Mouse (Mus musculus) lung, postnatal 10 days (tissue): Measurements from ENCODE around the gene Nceh1.

Experiments
- DNase-seq: peaks from one replicate; pipeline ENCODE4 v3.0.0; 2021

Nceh1 gene

GRCm38 (mm10) chr3:27182733-27183600 lies at the start of gene Nceh1:
Gene Nceh1 (plus strand): TSS chr3:27182965.
- DNase-seq = peak; percentile 95

DNA sequence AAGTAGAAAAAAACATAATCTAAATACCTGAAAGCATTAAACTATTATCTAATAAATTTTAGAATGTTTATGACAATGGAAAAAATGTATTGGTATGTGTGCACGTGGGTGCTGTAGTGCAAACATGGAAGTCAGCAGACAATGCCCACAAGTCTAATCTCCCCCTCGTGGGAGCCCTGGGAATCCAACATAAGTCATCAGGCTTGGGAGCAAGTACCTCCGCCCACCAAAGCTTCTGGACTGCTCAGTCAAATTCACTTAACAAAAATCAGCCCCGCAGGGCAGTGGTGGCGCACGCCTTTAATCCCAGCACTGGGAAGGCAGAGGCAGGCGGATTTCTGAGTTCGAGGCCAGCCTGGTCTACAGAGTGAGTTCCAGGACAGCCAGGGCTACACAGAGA lies 42.7 kb upstream of the Nceh1 start:
- no peak for DNase-seq

DNA sequence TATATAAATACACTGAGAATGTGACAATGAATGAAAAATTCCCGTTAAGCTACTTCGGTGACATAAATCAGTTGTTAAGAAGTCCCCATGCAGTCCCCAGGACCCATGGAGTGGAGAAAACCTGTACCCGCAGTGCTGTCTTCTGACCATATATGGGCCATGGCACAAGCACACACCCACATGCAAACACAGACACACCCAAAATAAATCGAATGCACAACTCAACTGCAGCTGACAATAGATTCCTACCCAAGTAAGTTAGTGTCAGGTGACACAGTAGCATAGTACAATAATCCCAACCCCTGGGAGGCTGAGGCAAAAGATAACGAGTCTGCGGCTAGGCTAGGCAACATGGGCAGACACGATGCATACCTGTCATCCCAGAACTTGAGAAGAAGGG lies 39.2 kb upstream of the Nceh1 start:
- no peak for DNase-seq

GRCm38 (mm10) chr3:27145733-27146132 lies 37.0 kb upstream of the Nceh1 start:
- DNase-seq = no peak

GRCm38 (mm10) chr3:27153191-27153671 lies 29.5 kb upstream of the Nceh1 start:
- no peak for DNase-seq

- DNase-seq = peak; percentile 99
These were observed 29.0 kb upstream of the Nceh1 start, which contains the start of gene Ect2 for GRCm38 (mm10) chr3:27153701-27154209. Gene Ect2 (minus strand): TSS chr3:27153878.

DNA sequence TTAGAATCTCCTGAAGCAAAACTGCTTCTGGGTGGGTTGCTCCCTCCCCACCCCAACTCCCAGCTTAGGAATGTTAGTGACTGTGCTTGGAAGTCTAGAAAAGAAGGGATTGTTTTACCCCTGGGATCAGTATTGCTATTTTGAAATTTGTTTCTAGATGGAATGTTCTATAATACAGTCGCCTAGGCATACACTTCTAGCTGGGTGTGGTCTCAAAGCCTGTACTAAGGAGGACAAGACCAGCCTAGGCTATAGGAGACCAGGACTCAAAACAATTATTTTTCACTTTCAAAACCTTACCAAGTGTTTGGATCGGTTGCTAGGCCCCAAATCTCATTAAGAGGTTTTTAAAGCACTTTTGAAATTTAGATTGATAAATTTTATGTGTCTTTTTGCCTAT lies 28.5 kb upstream of the Nceh1 start:
- no peak for DNase-seq

- peak; percentile 59 for DNase-seq
These were observed 27.5 kb upstream of the Nceh1 start for GRCm38 (mm10) chr3:27155051-27155855.

DNA sequence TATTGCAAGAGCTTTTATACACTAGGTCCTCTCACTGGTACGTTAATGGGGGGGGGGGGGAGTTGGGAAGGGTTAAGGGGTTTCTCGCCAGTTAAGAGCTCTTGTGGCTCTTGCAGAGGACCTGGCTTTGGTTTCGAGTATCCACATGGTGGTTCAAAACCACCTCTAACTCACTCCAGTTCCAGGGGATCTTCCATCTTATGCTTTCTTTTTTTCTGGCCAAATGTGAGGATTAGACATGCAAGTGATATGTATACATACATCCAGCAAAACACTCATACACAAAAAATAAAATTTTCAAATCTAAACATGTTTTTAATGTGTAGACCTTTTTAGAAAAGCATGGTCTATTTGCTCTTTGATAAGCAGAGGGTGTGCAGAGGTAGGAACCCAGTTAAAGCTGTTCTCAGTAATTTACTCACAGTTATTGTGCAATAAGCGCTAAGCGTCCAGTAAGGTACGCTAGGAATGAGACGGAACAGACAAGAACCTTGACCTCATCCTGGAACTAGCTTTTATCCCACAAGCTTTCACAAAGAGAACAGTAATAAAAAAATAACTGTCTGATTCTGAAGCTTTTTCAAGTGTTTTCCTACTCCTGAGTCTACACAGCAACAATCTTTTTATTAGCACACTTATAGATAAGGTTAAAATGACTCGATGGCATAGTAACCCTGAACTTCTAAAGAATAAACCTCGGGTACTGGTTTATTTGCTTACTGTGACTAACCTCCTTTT lies 26.7 kb upstream of the Nceh1 start:
- peak; percentile 13 for DNase-seq

- no peak for DNase-seq
These were observed 26.2 kb upstream of the Nceh1 start for GRCm38 (mm10) chr3:27156594-27156949.

DNA sequence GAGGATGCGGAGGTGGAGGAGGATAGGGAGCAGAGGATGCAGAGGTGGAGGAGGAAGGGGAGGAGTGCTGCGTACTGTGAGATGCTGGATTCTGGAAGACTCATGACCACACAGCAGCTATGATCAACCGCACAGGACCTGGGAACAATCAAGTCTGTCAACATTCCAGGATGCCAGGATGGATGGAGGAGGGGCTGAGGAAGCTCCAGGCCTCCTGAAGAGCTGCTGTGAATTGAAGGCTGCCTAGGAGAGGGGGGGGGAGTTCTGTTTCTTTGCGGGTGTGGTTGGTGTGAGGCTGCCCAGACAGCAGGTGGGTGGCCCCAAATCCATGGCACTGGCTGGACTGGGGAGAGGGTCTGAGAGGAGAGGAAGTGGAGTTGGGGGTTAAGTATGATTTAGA lies 23.9 kb upstream of the Nceh1 start:
- no peak for DNase-seq

DNA sequence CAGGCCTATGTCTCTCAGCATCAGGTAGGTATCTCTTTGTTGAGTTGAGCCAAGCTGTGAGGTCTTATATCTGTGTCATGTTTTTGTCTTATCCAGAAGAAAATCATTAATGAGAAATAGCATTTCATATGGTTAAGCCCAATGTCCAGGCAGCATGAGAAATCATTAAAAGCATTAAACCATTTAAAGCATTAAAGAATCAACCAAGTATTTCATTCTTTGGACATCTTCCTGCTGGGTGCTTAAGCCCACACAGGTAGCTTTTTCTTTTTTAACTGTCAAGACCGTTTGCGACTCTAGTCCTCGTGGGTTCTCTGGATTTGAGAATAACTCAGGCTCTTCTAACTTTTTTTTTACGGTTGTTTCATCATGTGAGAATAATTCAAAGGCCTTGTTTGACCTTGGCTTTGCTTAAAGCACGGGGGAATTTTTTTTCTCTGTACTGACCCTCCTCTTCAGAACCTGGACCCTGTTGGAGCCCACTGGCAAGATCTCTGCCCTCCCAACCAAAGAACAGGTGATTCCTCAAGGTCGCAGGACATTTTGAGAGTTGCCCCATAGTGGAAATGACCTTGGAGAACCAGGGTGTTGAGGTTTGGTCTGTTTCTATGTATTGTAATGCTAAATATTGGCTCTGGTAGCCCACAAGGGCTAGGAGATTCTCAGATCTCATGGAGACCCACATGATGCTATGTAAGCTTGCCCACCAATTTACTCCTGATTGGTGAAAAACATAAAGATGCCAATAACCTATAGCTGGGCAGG lies 20.9 kb upstream of the Nceh1 start:
- no peak for DNase-seq

GRCm38 (mm10) chr3:27162410-27162804 lies 20.4 kb upstream of the Nceh1 start:
- DNase-seq = no peak

GRCm38 (mm10) chr3:27165481-27166065 lies 17.2 kb upstream of the Nceh1 start:
- no peak for DNase-seq

DNA sequence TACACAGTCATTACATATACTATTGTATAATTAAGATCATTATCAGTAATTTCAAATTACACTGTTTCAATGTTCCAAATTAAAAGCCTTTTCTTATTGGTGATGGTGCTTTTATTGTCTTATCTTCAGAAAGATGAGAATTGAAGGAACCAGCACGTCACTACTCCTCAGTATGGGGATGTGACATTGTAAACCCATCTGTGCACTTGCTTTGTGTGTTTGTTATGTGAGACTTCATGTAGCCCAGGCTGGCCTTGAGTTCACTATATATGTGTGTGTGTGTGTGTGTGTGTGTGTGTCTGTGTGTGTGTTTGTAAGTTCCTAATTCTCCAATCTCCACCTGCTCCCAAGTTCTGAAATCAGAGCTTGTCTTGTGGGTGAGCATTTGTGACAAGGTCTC lies 12.5 kb upstream of the Nceh1 start:
- no peak for DNase-seq

GRCm38 (mm10) chr3:27179711-27180110 lies 3.1 kb upstream of the Nceh1 start:
- no peak for DNase-seq

DNA sequence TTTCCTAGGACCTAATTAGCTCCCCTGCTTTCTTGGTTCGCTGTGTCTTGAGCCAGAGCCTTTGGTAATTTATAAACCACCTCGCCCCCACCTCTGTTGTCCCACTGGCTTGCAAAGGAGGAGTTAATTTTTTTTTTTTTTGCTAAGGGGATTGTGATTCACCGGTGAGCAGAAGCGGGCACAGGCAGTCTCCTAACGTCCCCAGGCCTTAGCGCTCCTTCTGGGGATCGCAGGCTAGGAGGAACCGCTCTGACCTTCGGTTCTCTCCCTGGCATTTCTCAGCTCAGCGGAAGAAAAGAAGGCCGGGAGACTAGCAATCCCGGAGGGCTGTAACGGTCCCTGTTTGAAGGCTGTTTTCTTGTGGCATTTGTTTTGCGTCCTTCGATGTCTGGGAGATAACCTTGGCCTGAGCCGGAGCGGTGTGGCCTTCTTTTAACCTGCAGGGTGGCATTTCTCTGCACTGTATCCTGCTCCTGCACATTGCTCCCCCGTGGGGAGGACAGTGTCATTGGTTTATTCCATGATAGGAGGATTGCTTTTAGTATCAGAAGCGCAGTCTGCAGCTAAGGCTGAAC lies 923 bp downstream of the Nceh1 start:
- DNase-seq = no peak

DNA sequence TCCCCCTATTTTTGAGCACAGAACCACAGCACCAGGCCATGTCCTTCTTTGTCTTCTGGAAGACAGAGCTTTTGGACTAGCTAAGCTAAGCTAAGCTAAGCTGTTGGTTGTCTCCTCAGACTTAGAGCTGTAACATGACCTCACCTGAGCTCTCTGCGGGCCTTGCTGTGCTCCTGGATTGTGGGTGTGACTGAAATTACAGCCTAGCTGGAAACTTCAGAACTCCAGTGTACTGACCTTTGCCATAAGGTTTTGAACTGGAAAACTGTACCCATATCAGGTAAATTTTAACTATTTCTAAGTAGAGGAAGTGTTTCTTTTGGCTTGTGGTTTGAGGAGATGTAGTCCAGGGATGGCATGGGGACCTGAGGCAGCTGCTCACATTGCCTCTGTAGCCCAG lies 5.6 kb downstream of the Nceh1 start:
- no peak for DNase-seq

GRCm38 (mm10) chr3:27189320-27190261 lies 6.8 kb downstream of the Nceh1 start:
- DNase-seq = peak; percentile 85

DNA sequence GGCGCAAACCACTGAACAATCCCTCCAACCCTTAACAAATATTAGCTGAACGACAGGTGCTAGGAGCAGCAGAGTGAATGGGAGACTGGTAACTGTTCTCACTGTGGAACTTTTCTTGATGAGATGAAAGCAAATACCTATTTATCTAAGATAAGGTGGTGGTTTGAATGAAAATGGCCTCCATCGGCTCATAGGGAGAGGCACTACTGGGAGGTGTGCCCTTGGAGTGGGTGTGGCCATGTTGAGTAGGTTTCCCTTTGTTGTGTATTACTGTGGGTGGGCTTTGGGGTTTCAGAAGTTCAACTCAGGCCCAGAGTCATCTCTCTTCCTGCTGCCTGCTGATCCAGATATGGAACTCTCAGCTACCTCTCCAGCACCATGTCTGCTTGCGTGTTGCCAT lies 8.1 kb downstream of the Nceh1 start:
- DNase-seq = no peak
